Mouse (Mus musculus): ENCODE measurements at regions not wholly inside any gene's neighbourhood (a gene's known extent, or its start where the extent isn't known, plus 50 kb on each side); places are given as distances from the start of the nearest gene placed in this dataset.

DNA sequence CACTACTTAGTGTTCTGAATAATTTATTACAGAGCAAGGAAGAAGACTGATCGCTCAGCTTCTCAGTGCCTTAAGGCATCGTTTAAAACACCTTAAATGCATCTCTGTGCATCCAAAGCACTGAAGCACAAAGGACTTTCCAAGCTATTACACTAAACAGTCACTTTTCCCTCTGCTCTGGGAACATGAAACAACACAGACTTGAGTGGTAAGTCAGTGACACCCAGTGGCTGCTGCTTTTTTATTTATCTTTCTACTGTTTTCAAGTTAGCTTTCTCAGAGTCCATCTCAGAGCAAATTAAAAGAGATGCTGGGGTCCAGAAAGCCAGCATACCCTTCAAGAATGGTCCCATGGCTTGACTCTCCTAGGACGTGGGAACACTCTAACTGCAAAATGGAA lies 162.3 kb upstream of the Ttc29 start:
- no peak overlapping the region for H3K4me3 ChIP-seq (replicated peaks)
- 65% methylated on average over 3 of the region's 3 CpGs for WGBS
- no peak overlapping the region for H3K27ac ChIP-seq (replicated peaks)
- no peaks in the 10 kb centered on the region for H3K36me3 ChIP-seq
- H3K9me3 ChIP-seq (replicated peaks): no peaks in the 10 kb centered on the region
- no peak overlapping the region for H3K9ac ChIP-seq
- H3K4me1 ChIP-seq: no peaks in the 10 kb centered on the region
- H3K27me3 ChIP-seq: no peaks in the 10 kb centered on the region
- no peak overlapping the region for H3K4me2 ChIP-seq (replicated peaks)
- ATAC-seq (ENCODE audit: insufficient number of reproducible peaks, low FRiP score, low TSS enrichment, low read depth): no peak

DNA sequence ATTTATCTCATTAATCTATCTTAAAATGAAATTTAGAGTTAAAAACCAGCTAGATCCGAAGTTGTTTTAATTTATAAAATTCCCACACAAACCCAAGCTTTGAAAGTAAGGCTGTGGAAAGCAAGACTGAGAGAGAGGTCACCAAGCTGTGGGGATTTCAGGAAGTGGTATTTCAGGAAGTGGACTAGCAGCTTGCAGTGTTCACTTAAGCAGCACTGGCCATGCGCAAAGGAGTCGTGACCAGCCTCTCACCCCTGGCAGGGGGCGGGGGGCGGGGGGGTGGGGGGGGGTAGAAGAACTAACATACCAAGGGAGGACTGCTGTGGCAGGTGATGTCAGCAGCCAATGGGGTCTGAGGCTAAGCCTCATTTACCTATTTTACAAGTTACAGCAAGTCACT lies 158.7 kb upstream of the Ttc29 start:
- Histone ChIP-seq H3K4me3 (replicated peaks) (no peak overlapping the region), H3K36me3 (no peaks in the 10 kb centered on the region), H3K27me3 (no peaks in the 10 kb centered on the region), H3K4me1 (no peaks in the 10 kb centered on the region), H3K27ac (replicated peaks) (no peak overlapping the region), H3K9ac (no peak overlapping the region), H3K9me3 (replicated peaks) (no peaks in the 10 kb centered on the region), H3K4me2 (replicated peaks) (no peak overlapping the region)
- 15% methylated on average over 5 of the region's 5 CpGs for WGBS
- ATAC-seq (ENCODE audit: insufficient number of reproducible peaks, low FRiP score, low TSS enrichment, low read depth): no peak

DNA sequence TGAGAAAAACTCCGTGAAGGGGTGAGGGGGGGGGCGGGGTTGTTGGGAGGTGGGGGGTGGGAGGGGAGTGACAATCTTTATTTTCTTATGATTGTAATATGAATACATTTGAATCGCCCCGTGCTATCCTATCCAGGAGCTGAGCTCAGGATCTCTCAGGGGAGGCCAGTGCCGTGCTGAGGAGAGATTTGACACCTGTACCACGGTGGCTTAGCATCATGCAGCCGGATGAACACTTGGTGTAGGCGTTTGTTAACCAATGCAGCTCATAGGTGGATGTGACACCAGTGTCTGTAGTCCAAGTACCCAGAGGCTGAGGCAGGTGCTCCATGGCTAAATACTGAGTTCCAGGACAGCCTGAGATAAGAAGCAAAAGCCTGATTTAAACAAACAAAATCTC lies 158.2 kb upstream of the Ttc29 start:
- Histone ChIP-seq H3K27ac (replicated peaks) (no peak overlapping the region), H3K36me3 (no peaks in the 10 kb centered on the region), H3K27me3 (no peaks in the 10 kb centered on the region), H3K4me2 (replicated peaks) (no peak overlapping the region), H3K9ac (no peak overlapping the region), H3K9me3 (replicated peaks) (no peaks in the 10 kb centered on the region), H3K4me3 (replicated peaks) (no peak overlapping the region), H3K4me1 (no peaks in the 10 kb centered on the region)
- ATAC-seq (ENCODE audit: insufficient number of reproducible peaks, low FRiP score, low TSS enrichment, low read depth): no peak
- WGBS: 9% methylated on average over 8 of the region's 8 CpGs

DNA sequence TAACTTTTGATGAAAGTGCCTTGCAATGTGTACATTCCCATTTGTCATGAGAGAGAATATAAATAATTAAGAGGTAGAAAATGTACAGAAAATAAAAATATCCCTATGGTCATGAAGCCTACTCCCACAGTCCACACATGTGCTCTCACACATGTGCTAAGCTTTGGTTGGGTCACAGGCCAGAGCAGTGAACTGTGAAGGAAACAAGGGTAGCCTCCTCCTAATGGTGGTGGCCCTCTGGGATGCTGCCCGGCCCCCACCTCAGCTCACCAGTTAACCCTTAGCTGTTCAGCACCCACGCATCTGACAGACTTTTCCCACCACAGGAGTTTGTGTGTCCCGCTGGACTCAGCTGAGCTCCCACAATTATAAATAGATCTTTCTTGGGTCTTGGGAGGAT lies 157.6 kb upstream of the Ttc29 start:
- ATAC-seq (ENCODE audit: insufficient number of reproducible peaks, low FRiP score, low TSS enrichment, low read depth): no peak
- WGBS: 68% methylated on average over 3 of the region's 3 CpGs
- no peak overlapping the region for H3K4me2 ChIP-seq (replicated peaks)

DNA sequence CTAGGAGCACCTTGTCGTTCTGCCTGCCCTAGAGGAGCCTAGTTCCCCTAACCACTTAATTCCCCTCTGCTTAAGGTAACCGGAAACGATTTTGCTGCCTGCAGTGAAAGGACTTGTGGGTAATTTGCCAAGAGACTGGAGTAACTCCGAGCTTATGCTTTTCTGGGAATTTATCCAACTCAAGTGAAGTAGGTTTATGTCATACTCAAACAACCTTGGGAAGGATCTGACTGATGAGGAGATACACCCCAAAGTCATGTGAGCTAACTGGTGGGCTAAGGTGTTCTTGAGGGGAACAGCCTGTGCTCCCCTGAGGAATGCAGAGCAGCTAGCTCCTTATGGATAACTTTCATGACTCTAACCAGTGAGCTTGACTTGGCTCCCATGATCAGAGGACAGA lies 155.7 kb upstream of the Ttc29 start:
- Histone ChIP-seq H3K27me3 (no peaks in the 10 kb centered on the region), H3K4me2 (replicated peaks) (no peak overlapping the region), H3K4me3 (replicated peaks) (no peak overlapping the region), H3K27ac (replicated peaks) (no peak overlapping the region), H3K9ac (no peak overlapping the region), H3K36me3 (no peaks in the 10 kb centered on the region), H3K9me3 (replicated peaks) (no peaks in the 10 kb centered on the region), H3K4me1 (peaks cover 3% of the 10 kb centered on the region; the same call in 1 of the 2 replicates)
- ATAC-seq (ENCODE audit: insufficient number of reproducible peaks, low FRiP score, low TSS enrichment, low read depth): no peak
- WGBS: 44% methylated on average over 4 of the region's 4 CpGs

More for the DNA sequence above, 157.6 kb upstream of the Ttc29 start:
- Histone ChIP-seq H3K9ac (no peak overlapping the region), H3K27me3 (no peaks in the 10 kb centered on the region), H3K36me3 (no peaks in the 10 kb centered on the region), H3K4me3 (replicated peaks) (no peak overlapping the region), H3K27ac (replicated peaks) (no peak overlapping the region), H3K4me1 (no peaks in the 10 kb centered on the region), H3K9me3 (replicated peaks) (no peaks in the 10 kb centered on the region)

DNA sequence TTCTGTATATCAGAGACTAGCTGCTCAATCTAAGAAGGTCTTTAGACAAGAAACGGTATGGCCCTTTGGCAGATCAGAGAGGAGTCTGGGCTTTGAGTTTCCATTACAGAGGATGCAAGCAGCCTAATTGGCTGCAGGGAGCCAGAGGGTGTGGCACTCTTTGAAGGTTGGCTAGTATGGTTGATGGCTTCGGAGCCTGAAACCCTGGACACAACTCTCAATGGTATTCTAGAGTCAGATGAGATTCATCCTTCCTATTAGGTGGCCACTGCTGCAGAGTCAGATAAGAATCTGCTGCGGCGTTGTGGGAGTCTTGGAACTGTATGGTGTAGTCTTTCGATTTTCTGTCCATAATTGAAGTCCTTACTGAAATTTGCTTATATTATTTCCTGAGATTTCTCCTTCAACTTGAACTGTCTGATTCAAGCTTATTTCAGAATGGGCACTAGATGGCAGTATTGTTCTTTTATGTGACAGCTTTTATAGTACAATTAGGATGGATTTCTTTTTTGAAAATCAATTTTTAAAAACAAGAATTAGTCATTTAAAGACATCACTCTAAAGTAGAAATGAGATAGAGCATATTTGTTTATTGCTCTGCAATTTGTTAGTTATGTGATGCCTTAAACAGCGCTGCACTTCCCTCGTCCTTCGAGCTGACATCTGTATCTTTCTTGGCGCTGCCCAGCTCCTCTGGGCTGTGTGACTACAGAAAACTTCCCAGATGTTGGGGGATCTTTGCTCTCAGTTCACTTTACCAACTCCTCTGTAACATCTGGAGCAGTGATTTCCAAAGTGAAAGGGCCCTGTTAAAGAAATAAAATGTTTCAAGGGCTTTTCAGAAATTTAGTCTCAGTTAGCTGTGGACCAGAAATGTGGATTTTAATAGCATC lies 151.0 kb upstream of the Ttc29 start:
- Histone ChIP-seq H3K27ac (replicated peaks) (peak overlapping the region; percentile 49; the same call in 1 of the 2 replicates), H3K4me3 (replicated peaks) (no peak overlapping the region), H3K36me3 (no peaks in the 10 kb centered on the region), H3K4me1 (peaks cover 16% of the 10 kb centered on the region), H3K4me2 (replicated peaks) (peak overlapping the region; percentile 32; the same call in 1 of the 2 replicates), H3K9me3 (replicated peaks) (no peaks in the 10 kb centered on the region), H3K9ac (no peak overlapping the region), H3K27me3 (peaks cover under 1% of the 10 kb centered on the region; the same call in 1 of the 2 replicates)
- ATAC-seq (ENCODE audit: insufficient number of reproducible peaks, low FRiP score, low TSS enrichment, low read depth): no peak
- 32% methylated on average over 9 of the region's 9 CpGs for WGBS

DNA sequence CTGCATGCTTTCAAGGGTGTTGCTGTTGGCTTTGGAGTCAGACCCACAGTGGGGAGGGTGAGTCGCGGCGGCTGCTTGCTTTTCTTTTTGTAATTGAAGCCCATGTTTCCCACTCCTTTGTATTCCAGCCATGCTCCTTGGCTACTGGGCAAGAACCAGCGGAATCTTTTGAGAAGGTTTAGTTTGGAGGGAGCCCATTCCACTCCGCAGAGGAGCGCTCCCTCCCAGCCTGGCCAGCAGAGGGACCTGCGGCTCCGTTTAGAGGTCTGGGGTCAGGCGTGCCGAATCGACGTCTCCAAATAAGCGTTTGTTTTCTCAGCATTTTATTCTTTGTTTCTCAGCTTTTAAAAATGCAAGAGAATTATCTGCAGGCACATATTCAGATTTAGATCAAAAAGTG lies 149.6 kb upstream of the Ttc29 start:
- Histone ChIP-seq H3K4me2 (replicated peaks) (peak overlapping the region; percentile 59), H3K27me3 (peaks cover 7% of the 10 kb centered on the region), H3K9ac (no peak overlapping the region), H3K27ac (replicated peaks) (no peak overlapping the region), H3K9me3 (replicated peaks) (no peaks in the 10 kb centered on the region), H3K36me3 (no peaks in the 10 kb centered on the region), H3K4me3 (replicated peaks) (peak overlapping the region; percentile 34), H3K4me1 (peaks cover 16% of the 10 kb centered on the region)
- ATAC-seq (ENCODE audit: insufficient number of reproducible peaks, low FRiP score, low TSS enrichment, low read depth): no peak
- WGBS: 5% methylated on average over 13 of the region's 13 CpGs

DNA sequence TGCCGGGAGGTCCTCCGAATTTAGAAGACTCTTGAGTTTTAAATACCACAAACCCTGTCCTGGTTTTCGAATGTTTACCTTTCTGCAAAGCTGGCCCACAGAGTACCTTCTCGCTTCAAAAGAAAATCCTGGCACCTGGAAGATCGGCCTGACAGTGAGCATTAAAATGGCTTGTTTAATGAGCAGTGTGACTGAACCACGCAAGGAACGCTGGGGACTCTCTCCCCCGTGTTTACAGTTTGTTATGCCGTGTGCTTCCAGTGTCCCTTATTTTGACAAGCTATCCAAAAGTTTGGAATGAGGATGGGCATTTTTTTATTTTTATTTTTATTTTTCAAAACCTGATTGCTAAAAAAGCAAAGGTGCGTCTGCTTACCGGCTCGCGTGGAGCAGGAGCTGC lies 148.9 kb upstream of the Ttc29 start:
- no peak overlapping the region for H3K9ac ChIP-seq
- H3K4me1 ChIP-seq: peaks cover 16% of the 10 kb centered on the region
- peaks cover 7% of the 10 kb centered on the region for H3K27me3 ChIP-seq
- ATAC-seq (ENCODE audit: insufficient number of reproducible peaks, low FRiP score, low TSS enrichment, low read depth): no peak
- H3K4me2 ChIP-seq (replicated peaks): peak overlapping the region; percentile 59
- peak overlapping the region; percentile 34 for H3K4me3 ChIP-seq (replicated peaks)
- WGBS: 31% methylated on average over 13 of the region's 13 CpGs
- no peaks in the 10 kb centered on the region for H3K9me3 ChIP-seq (replicated peaks)
- no peaks in the 10 kb centered on the region for H3K36me3 ChIP-seq
- no peak overlapping the region for H3K27ac ChIP-seq (replicated peaks)

DNA sequence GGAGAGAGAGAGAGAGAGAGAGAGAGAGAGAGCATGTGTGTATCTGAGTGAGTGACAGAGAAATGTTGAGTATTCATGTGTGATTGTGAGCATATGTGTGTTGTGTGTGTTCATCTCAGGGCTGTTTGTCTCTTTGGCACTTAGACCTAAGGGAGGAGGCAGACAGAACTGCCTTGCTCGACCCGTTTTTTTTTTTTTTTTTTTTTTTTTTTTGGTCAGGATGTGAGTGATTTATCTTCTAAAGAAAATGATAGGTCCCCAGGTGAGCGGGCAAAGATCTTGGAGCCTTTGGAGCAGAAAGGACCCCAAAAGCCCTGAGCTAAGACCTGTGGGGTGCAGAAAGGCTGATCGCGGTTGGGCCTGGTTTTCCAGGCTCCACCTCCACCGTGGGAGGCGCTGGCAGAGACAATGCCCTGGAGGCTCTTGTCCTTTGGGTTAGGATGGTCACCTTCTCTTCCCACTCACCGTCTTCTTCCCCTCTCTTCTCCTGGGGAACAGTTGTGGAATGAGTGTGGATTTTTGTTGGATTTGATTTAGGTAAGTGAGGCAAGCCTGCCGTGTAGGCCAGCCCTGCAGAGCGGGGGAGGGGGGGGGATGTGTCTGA lies 147.1 kb upstream of the Ttc29 start:
- H3K27me3 ChIP-seq: peaks cover 7% of the 10 kb centered on the region
- no peak for ATAC-seq (ENCODE audit: insufficient number of reproducible peaks, low FRiP score, low TSS enrichment, low read depth)
- H3K9me3 ChIP-seq (replicated peaks): no peaks in the 10 kb centered on the region
- no peak overlapping the region for H3K27ac ChIP-seq (replicated peaks)
- H3K9ac ChIP-seq: no peak overlapping the region
- no peak overlapping the region for H3K4me2 ChIP-seq (replicated peaks)
- peaks cover 16% of the 10 kb centered on the region for H3K4me1 ChIP-seq
- no peaks in the 10 kb centered on the region for H3K36me3 ChIP-seq
- H3K4me3 ChIP-seq (replicated peaks): no peak overlapping the region
- 40% methylated on average over 10 of the region's 10 CpGs for WGBS

DNA sequence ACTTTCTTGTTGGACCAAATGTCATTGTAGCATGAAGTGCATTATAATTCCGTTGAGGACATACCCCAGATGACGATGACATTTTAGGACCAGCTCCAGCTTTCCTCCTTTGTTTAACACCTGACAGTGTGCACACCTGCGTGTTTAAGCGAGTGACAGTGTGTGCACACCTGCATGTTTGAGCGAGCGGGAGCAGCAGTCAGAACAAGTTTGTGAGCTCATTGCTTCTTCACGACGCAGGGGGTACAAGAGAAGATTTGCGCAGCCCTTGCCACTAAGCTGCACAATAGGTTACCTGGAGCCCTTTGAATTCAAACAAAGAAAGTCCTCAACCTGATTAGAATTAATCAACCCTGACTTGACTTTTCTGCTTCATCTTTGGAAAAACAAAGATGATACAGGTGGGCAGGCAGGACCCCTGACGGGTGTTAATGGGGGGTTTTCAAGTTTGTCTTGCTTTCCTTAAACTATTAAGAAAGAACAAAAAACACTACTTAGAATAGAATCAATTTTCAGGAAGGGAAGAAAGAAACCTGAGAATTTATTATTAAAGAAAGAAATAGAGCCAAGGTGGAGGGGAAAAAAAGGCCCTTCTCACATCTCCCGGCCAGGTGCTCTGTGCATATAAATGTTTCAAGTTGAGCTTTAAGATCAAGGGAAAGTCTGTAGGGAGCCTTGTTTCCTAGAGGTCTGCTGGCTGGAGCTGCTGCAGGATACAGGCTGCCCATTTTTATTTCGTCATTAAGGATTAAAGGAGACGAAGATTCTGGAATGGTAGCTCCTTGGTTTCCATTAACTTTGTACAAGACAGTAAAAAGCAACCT lies 144.8 kb upstream of the Ttc29 start:
- H3K4me2 ChIP-seq (replicated peaks): no peak overlapping the region

DNA sequence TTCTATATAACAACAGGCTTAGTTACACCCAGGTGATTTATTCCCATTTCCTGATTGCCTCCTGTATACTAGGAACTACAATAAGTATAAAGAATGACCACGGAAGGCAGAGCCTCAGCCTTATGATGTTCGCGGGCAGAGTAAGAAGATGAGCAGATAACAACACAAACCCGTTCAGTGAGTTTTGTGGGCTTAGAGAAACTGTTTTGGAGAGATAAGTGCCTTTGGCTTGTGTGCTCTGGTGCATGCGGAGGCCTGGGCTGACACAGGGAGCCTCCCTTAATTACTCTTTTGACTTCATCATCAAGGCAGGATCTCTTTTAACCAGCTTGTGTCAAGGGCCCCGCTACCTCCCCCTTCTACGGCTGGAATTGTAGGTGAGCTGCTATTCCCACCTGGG lies 139.3 kb upstream of the Ttc29 start:
- WGBS: 74% methylated on average over 7 of the region's 7 CpGs
- Histone ChIP-seq H3K4me2 (replicated peaks) (no peak overlapping the region), H3K9ac (no peak overlapping the region), H3K27me3 (no peaks in the 10 kb centered on the region), H3K36me3 (no peaks in the 10 kb centered on the region), H3K9me3 (replicated peaks) (no peaks in the 10 kb centered on the region), H3K27ac (replicated peaks) (no peak overlapping the region), H3K4me3 (replicated peaks) (no peak overlapping the region), H3K4me1 (no peaks in the 10 kb centered on the region)
- ATAC-seq (ENCODE audit: insufficient number of reproducible peaks, low FRiP score, low TSS enrichment, low read depth): no peak

More for the DNA sequence above, 144.8 kb upstream of the Ttc29 start:
- ATAC-seq (ENCODE audit: insufficient number of reproducible peaks, low FRiP score, low TSS enrichment, low read depth): no peak
- H3K9me3 ChIP-seq (replicated peaks): no peaks in the 10 kb centered on the region
- H3K4me3 ChIP-seq (replicated peaks): no peak overlapping the region
- no peak overlapping the region for H3K27ac ChIP-seq (replicated peaks)
- peaks cover 9% of the 10 kb centered on the region for H3K4me1 ChIP-seq
- H3K27me3 ChIP-seq: peaks cover 7% of the 10 kb centered on the region
- H3K36me3 ChIP-seq: no peaks in the 10 kb centered on the region
- H3K9ac ChIP-seq: no peak overlapping the region
- 23% methylated on average over 13 of the region's 13 CpGs for WGBS

Measured in embryonic facial prominence, embryonic 15.5 days (tissue).